Mouse (Mus musculus): ENCODE results near the gene Crybg1.

Crybg1 gene

GRCm38 (mm10) chr10:44148337-44149317 is at the start of gene Crybg1:
TSS of gene Crybg1 (minus strand) at chr10:44148853.
- peak; percentile 27 to 50 for DNase-seq (ENCODE audit: low spot score in 2 of 2)

GRCm38 (mm10) chr10:44177365-44177764 is 28.7 kb upstream of the Crybg1 start:
- DNase-seq (ENCODE audit: low spot score in 2 of 2): no peak

GRCm38 (mm10) chr10:44176548-44176947 is 27.9 kb upstream of the Crybg1 start:
- DNase-seq (ENCODE audit: low spot score in 2 of 2): no peak

- no peak for DNase-seq (ENCODE audit: low spot score in 2 of 2)
These were observed 27.5 kb upstream of the Crybg1 start for GRCm38 (mm10) chr10:44176120-44176519.

- DNase-seq (ENCODE audit: low spot score in 2 of 2): no peak
These were observed 21.5 kb upstream of the Crybg1 start for GRCm38 (mm10) chr10:44170145-44170544.

- DNase-seq (ENCODE audit: low spot score in 2 of 2): no peak
These were observed 18.4 kb upstream of the Crybg1 start for GRCm38 (mm10) chr10:44167061-44167460.

- no peak for DNase-seq (ENCODE audit: low spot score in 2 of 2)
These were observed 15.8 kb upstream of the Crybg1 start for GRCm38 (mm10) chr10:44164258-44164975.

- no peak for DNase-seq (ENCODE audit: low spot score in 2 of 2)
These were observed 14.4 kb upstream of the Crybg1 start for GRCm38 (mm10) chr10:44163028-44163427.

- peak in 1 of 2 experiments; percentile 40 for DNase-seq (ENCODE audit: low spot score in 2 of 2)
These were observed 11.5 kb upstream of the Crybg1 start for GRCm38 (mm10) chr10:44160150-44160549.

GRCm38 (mm10) chr10:44157489-44157888 is 8.8 kb upstream of the Crybg1 start:
- DNase-seq (ENCODE audit: low spot score in 2 of 2): no peak

GRCm38 (mm10) chr10:44150501-44150900 is 1.8 kb upstream of the Crybg1 start:
- no peak for DNase-seq (ENCODE audit: low spot score in 2 of 2)

GRCm38 (mm10) chr10:44143401-44143800 is 5.3 kb downstream of the Crybg1 start:
- no peak for DNase-seq (ENCODE audit: low spot score in 2 of 2)

- peak; percentile 33 to 49 for DNase-seq (ENCODE audit: low spot score in 2 of 2)
These were observed 10.4 kb downstream of the Crybg1 start for GRCm38 (mm10) chr10:44138137-44138855.

GRCm38 (mm10) chr10:44126047-44126446 is 22.6 kb downstream of the Crybg1 start:
- DNase-seq (ENCODE audit: low spot score in 2 of 2): no peak

- no peak for DNase-seq (ENCODE audit: low spot score in 2 of 2)
These were observed 24.2 kb downstream of the Crybg1 start for GRCm38 (mm10) chr10:44124400-44124933.

- no peak for DNase-seq (ENCODE audit: low spot score in 2 of 2)
These were observed 30.0 kb downstream of the Crybg1 start for GRCm38 (mm10) chr10:44118616-44119015.

- no peak for DNase-seq (ENCODE audit: low spot score in 2 of 2)
These were observed 31.9 kb downstream of the Crybg1 start for GRCm38 (mm10) chr10:44116796-44117195.

- DNase-seq (ENCODE audit: low spot score in 2 of 2): no peak
These were observed 34.0 kb downstream of the Crybg1 start for GRCm38 (mm10) chr10:44114611-44115010.

- DNase-seq (ENCODE audit: low spot score in 2 of 2): no peak
These were observed 36.5 kb downstream of the Crybg1 start for GRCm38 (mm10) chr10:44112005-44112675.

GRCm38 (mm10) chr10:44111168-44111567 is 37.5 kb downstream of the Crybg1 start:
- DNase-seq (ENCODE audit: low spot score in 2 of 2): no peak

GRCm38 (mm10) chr10:44110460-44110859 is 38.2 kb downstream of the Crybg1 start:
- no peak for DNase-seq (ENCODE audit: low spot score in 2 of 2)
